In the genomic region with DNA sequence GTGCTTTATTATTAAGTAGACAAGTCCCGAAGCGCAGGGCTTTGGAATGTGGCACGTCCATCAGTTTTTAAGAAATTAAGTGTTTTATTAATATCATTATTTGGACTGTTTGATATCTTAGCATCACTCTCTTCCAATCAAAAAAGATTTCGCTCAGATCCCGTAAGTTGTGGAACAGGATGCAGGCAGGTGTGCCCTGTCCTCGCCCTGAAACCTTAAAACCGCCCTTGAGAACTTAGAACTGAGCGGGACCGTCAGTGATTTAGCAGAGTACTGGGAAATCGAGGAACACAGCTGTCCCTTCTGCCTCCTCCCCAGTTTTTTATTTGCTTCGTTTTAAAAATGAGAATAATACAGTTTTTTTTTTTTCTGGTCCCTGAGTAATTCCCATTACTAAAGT, we compare ENCODE assay signal across 8 mouse cellular contexts. TPM values are rescaled to one million over a fixed set of nuclear protein-coding genes. Genes with fewer than 3 reads are reported as not detected.
DNase-seq lines count a peak whose midpoint lies in the region; ATAC-seq and TF ChIP-seq lines count a peak whose summit lies in the region.
"Had no signal": no experiment of that assay in that cellular context is flagged by ENCODE, and none has a peak within 500 bp of the region (broad histone marks: within the 10 kb centered on the region; RNA-seq: fewer than 3 reads in every experiment).

No protein-coding gene starts in this region.

- peak overlapping the region; percentile 67 for H3K4me3 ChIP-seq in lung, postnatal 0 days (ENCODE audit: low read depth, low read length)
- H3K4me3 ChIP-seq in embryonic facial prominence, embryonic 15.5 days (replicated peaks) = peak overlapping the region; percentile 68
- H3K4me3 ChIP-seq in limb, embryonic 12.5 days (replicated peaks) = peak overlapping the region; percentile 68
- peak overlapping the region; percentile 60 for H3K4me3 ChIP-seq in stomach, embryonic 15.5 days (replicated peaks)

- WGBS in lung, postnatal 0 days = 2% methylated on average over 11 of the region's 11 CpGs
- under 1% methylated on average over 11 of the region's 11 CpGs for WGBS in embryonic facial prominence, embryonic 15.5 days
- WGBS in limb, embryonic 12.5 days = 4% methylated on average over 11 of the region's 11 CpGs
- WGBS in stomach, embryonic 15.5 days = 2% methylated on average over 11 of the region's 11 CpGs

- peaks cover 5% of the 10 kb centered on the region; the same call in 1 of the 2 replicates for H3K4me1 ChIP-seq in lung, postnatal 0 days (ENCODE audit: insufficient read depth, low read depth, low read length)
- H3K4me1 ChIP-seq in embryonic facial prominence, embryonic 15.5 days = peaks cover 17% of the 10 kb centered on the region
- H3K4me1 ChIP-seq in limb, embryonic 12.5 days (replicated peaks) = peaks cover 8% of the 10 kb centered on the region; the same call in 1 of the 2 replicates
- H3K4me1 ChIP-seq in stomach, embryonic 15.5 days = peaks cover 5% of the 10 kb centered on the region; the same call in 1 of the 2 replicates

- peaks cover 12% of the 10 kb centered on the region for H3K36me3 ChIP-seq in lung, postnatal 0 days (ENCODE audit: insufficient read depth, low read length)
- H3K36me3 ChIP-seq in embryonic facial prominence, embryonic 15.5 days = peaks cover 31% of the 10 kb centered on the region
- H3K36me3 ChIP-seq in limb, embryonic 12.5 days = peaks cover 31% of the 10 kb centered on the region
- H3K36me3 ChIP-seq in stomach, embryonic 15.5 days = peaks cover 9% of the 10 kb centered on the region; the same call in 1 of the 2 replicates

- ATAC-seq in lung, postnatal 0 days = no peak
- ATAC-seq in embryonic facial prominence, embryonic 15.5 days (ENCODE audit: insufficient number of reproducible peaks, low FRiP score, low TSS enrichment, low read depth) = no peak
- ATAC-seq in limb, embryonic 12.5 days (ENCODE audit: insufficient number of reproducible peaks, insufficient read depth, low FRiP score, low TSS enrichment, low read depth) = no peak
- ATAC-seq in stomach, embryonic 15.5 days (ENCODE audit: insufficient read depth, low FRiP score, low read depth) = no peak

- peak overlapping the region; percentile 84 for H3K4me2 ChIP-seq in lung, postnatal 0 days (replicated peaks; ENCODE audit: low read depth, low read length)
- peak overlapping the region; percentile 75 for H3K4me2 ChIP-seq in embryonic facial prominence, embryonic 15.5 days (replicated peaks)
- H3K4me2 ChIP-seq in limb, embryonic 12.5 days = peak overlapping the region; percentile 70
- H3K4me2 ChIP-seq in stomach, embryonic 15.5 days = peak overlapping the region; percentile 67

- no peak for DNase-seq in lung, postnatal 0 days (ENCODE audit: low spot score)
- DNase-seq in lung, postnatal 36 days = no peak
- no peak for DNase-seq in adrenal gland, postnatal 14 days
- DNase-seq in cerebellum, postnatal 10 days = no peak

- H3K27me3 ChIP-seq in lung, postnatal 0 days (replicated peaks; ENCODE audit: insufficient read depth, low read length) = no peaks in the 10 kb centered on the region
- no peaks in the 10 kb centered on the region for H3K27me3 ChIP-seq in embryonic facial prominence, embryonic 15.5 days
- H3K27me3 ChIP-seq in limb, embryonic 12.5 days = no peaks in the 10 kb centered on the region
- no peaks in the 10 kb centered on the region for H3K27me3 ChIP-seq in stomach, embryonic 15.5 days (replicated peaks)

- no peak for TF ChIP-seq EP300 in lung, postnatal 0 days (IDR thresholded peaks at IDR 0.05)

- H3K9me3 ChIP-seq in lung, postnatal 0 days (ENCODE audit: low read length) = no peaks in the 10 kb centered on the region
- no peaks in the 10 kb centered on the region for H3K9me3 ChIP-seq in embryonic facial prominence, embryonic 15.5 days (replicated peaks)
- no peaks in the 10 kb centered on the region for H3K9me3 ChIP-seq in limb, embryonic 12.5 days
- no peaks in the 10 kb centered on the region for H3K9me3 ChIP-seq in stomach, embryonic 15.5 days

- no peak for TF ChIP-seq CTCF in lung, postnatal 0 days (IDR thresholded peaks at IDR 0.05)

- H3K27ac ChIP-seq in lung, postnatal 0 days (ENCODE audit: low read length) = peak overlapping the region; percentile 88
- H3K27ac ChIP-seq in embryonic facial prominence, embryonic 15.5 days (replicated peaks) = peak overlapping the region; percentile 85
- H3K27ac ChIP-seq in limb, embryonic 12.5 days = peak overlapping the region; percentile 90
- peak overlapping the region; percentile 90 for H3K27ac ChIP-seq in stomach, embryonic 15.5 days

- peak overlapping the region; percentile 60 for H3K9ac ChIP-seq in lung, postnatal 0 days (replicated peaks; ENCODE audit: low read depth)
- peak overlapping the region; percentile 79 for H3K9ac ChIP-seq in embryonic facial prominence, embryonic 15.5 days
- H3K9ac ChIP-seq in limb, embryonic 12.5 days (replicated peaks) = peak overlapping the region; percentile 74
- H3K9ac ChIP-seq in stomach, embryonic 15.5 days = peak overlapping the region; percentile 67

RNA-seq across cellular contexts. Expression of a gene that starts 0.6 kb away (rescaled TPM):
- 67.5 and 68.1 TPM in 2 replicates for polyA plus RNA-seq in lung, postnatal 0 days (2015; fragmentation: Nextera tagmentation; extraction: Ambion mirVana)
- 93.6 and 107 TPM in 2 replicates for polyA plus RNA-seq in embryonic facial prominence, embryonic 15.5 days (2015; fragmentation: Nextera tagmentation; extraction: Ambion mirVana)
- polyA plus RNA-seq in limb, embryonic 12.5 days (2016; fragmentation: Nextera tagmentation; extraction: Ambion mirVana) = 106 and 107 TPM in 2 replicates
- polyA plus RNA-seq in stomach, embryonic 15.5 days (2015; fragmentation: Nextera tagmentation; extraction: Ambion mirVana) = 113 and 115 TPM in 2 replicates
- total RNA-seq in adrenal gland, postnatal 14 days (2021) = 30.7 and 37.6 TPM in 2 replicates

RNA-seq across cellular contexts. Expression of a gene that starts 10.1 kb away (rescaled TPM):
- polyA plus RNA-seq in lung, postnatal 0 days (2015; fragmentation: Nextera tagmentation; extraction: Ambion mirVana) = 0.10 TPM in 1 of 2 replicates, not detected in the other
- 0.33 and 0.35 TPM in 2 replicates for polyA plus RNA-seq in embryonic facial prominence, embryonic 15.5 days (2015; fragmentation: Nextera tagmentation; extraction: Ambion mirVana)
- 0.10 TPM in 1 of 2 replicates, not detected in the other for polyA plus RNA-seq in limb, embryonic 12.5 days (2016; fragmentation: Nextera tagmentation; extraction: Ambion mirVana)
- 0.14 and 0.35 TPM in 2 replicates for polyA plus RNA-seq in stomach, embryonic 15.5 days (2015; fragmentation: Nextera tagmentation; extraction: Ambion mirVana)
- not detected in 2 replicates for total RNA-seq in adrenal gland, postnatal 14 days (2021)
- total RNA-seq: common myeloid progenitor, adult 5-6 weeks had no signal

RNA-seq across cellular contexts. Expression of a gene that starts 20.0 kb away (rescaled TPM):
- 43.4 and 47.6 TPM in 2 replicates for polyA plus RNA-seq in lung, postnatal 0 days (2015; fragmentation: Nextera tagmentation; extraction: Ambion mirVana)
- 57.6 and 57.9 TPM in 2 replicates for polyA plus RNA-seq in embryonic facial prominence, embryonic 15.5 days (2015; fragmentation: Nextera tagmentation; extraction: Ambion mirVana)
- 70.8 and 73.4 TPM in 2 replicates for polyA plus RNA-seq in limb, embryonic 12.5 days (2016; fragmentation: Nextera tagmentation; extraction: Ambion mirVana)
- 54.3 and 54.4 TPM in 2 replicates for polyA plus RNA-seq in stomach, embryonic 15.5 days (2015; fragmentation: Nextera tagmentation; extraction: Ambion mirVana)
- 45.6 and 52.3 TPM in 2 replicates for total RNA-seq in adrenal gland, postnatal 14 days (2021)

RNA-seq across cellular contexts. Expression of a gene that starts 20.0 kb away (rescaled TPM):
- polyA plus RNA-seq in lung, postnatal 0 days (2015; fragmentation: Nextera tagmentation; extraction: Ambion mirVana) = 37.7 and 42.9 TPM in 2 replicates
- 53.3 and 56.1 TPM in 2 replicates for polyA plus RNA-seq in embryonic facial prominence, embryonic 15.5 days (2015; fragmentation: Nextera tagmentation; extraction: Ambion mirVana)
- polyA plus RNA-seq in limb, embryonic 12.5 days (2016; fragmentation: Nextera tagmentation; extraction: Ambion mirVana) = 50.7 and 59.4 TPM in 2 replicates
- 51.7 and 57.7 TPM in 2 replicates for polyA plus RNA-seq in stomach, embryonic 15.5 days (2015; fragmentation: Nextera tagmentation; extraction: Ambion mirVana)
- total RNA-seq in adrenal gland, postnatal 14 days (2021) = 41.8 and 45.7 TPM in 2 replicates

RNA-seq across cellular contexts. Expression of a gene that starts 34.5 kb away (rescaled TPM):
- polyA plus RNA-seq in lung, postnatal 0 days (2015; fragmentation: Nextera tagmentation; extraction: Ambion mirVana) = 11.1 and 11.4 TPM in 2 replicates
- polyA plus RNA-seq in embryonic facial prominence, embryonic 15.5 days (2015; fragmentation: Nextera tagmentation; extraction: Ambion mirVana) = 9.4 and 11.3 TPM in 2 replicates
- polyA plus RNA-seq in limb, embryonic 12.5 days (2016; fragmentation: Nextera tagmentation; extraction: Ambion mirVana) = 16.1 TPM in 2 replicates
- polyA plus RNA-seq in stomach, embryonic 15.5 days (2015; fragmentation: Nextera tagmentation; extraction: Ambion mirVana) = 16.0 and 16.4 TPM in 2 replicates
- 20.6 and 23.3 TPM in 2 replicates for total RNA-seq in adrenal gland, postnatal 14 days (2021)
